Mouse (Mus musculus) embryonic fibroblast, embryonic 13.5 days (primary cell): ENCODE measurements around the gene Idua.

ENCODE experiments used
- CTCF ChIP-seq: IDR thresholded peaks from 2 replicates; pipeline ENCODE4 v1.5.1; 2011; ENCODE audit warnings: mild to moderate bottlenecking, control low read depth, low read length, moderate library complexity, borderline replicate concordance; ENCODE audit not compliant: insufficient read depth
- POLR2A ChIP-seq: IDR thresholded peaks from 2 replicates; pipeline ENCODE4 v1.6.1; 2011; ENCODE audit warnings: low read depth, mild to moderate bottlenecking, control low read depth, low read length, moderate library complexity

DNA sequence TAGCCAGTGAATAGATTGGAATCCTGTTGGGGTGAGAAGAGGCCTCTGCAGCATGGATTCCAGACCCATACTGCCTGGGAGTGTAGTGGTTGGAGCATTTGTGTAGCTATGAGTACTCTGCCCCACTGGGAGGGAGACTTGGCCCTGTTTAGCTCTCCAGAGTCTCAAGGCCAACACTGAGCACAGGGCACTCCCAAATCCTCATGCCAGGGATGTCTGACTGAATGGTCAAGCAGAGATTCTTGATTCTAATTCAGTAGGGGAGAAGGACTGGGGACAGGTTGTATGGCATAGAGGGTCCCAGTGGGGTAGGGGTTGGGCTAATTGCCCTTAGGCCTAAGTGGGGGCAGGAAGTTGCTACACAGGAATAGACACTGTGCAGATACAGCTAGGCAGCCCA, 53.6 kb downstream of the Idua start:
- no peak for TF ChIP-seq CTCF
- no peak for TF ChIP-seq POLR2A
